Mouse (Mus musculus): Measurements from ENCODE around the gene Heyl. TPM values are rescaled to one million over a fixed set of nuclear protein-coding genes. Genes with fewer than 3 reads are reported as not detected.

The Heyl gene
- polyA plus RNA-seq, 1 experiment from 2014 or later: 2.4 TPM

DNA sequence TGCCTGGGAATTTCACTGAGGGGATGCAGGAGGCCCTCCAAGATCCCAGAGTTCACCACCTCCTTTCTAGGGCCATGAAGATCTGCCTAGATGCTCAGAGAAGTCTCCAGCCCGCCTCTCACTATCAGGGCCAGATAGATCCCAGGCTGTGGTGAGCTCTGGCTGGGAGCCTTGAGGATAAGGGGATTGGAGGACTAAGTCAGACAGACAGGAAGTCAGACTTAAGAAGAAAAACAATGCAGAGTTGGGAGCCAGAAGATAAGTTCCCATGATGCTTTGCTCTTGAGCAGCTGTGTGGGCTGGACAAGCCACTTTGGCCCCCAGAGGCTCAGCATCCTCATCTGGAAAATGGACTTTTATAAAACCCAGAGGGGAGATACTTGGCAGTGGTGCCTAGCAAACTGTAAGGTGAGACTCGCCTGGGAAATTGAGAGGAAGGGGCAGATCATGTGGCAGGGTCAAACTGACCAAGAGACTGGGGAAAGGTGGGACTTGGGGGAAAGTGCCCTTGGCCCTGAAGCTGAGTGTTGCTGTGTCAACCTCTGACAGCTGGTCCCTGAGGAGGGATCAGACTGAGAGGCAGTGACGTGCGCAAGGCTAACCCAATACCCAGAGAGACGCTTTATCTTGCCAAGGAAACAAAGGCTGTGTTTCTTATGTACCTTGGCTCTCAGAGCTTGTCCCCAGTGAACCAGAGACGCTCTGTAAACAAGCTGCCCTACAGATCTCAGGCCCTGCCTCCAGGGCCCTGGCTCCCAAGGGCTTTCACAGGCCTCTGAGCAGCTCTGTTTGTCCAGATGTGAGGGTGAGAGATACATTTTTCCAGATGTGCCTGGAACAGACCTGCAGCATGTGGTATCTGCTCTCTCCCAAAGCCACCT lies 4.3 kb downstream of the Heyl start:
- H3K4me3 ChIP-seq (ENCODE audit: low read depth, low read length): no peak overlapping the region
- H3K27me3 ChIP-seq (ENCODE audit: control insufficient read depth, insufficient read depth, low read length): peaks cover 17% of the 10 kb centered on the region
- H3K27ac ChIP-seq (replicated peaks; ENCODE audit: low read depth, low read length): no peak overlapping the region
- WGBS: 70% methylated on average over 6 of the region's 6 CpGs
- ATAC-seq (ENCODE audit: insufficient number of reproducible peaks, low FRiP score, low TSS enrichment, low read depth): no peak
- no peaks in the 10 kb centered on the region for H3K9me3 ChIP-seq (ENCODE audit: control insufficient read depth, low read length)
- no peak overlapping the region for H3K9ac ChIP-seq (ENCODE audit: low read length)
- DNase-seq (ENCODE audit: low spot score): no peak
- H3K36me3 ChIP-seq (ENCODE audit: control insufficient read depth, insufficient read depth, low read length): no peaks in the 10 kb centered on the region
- no peak overlapping the region for H3K4me2 ChIP-seq (ENCODE audit: low read depth, severe bottlenecking)
- peaks cover 29% of the 10 kb centered on the region for H3K4me1 ChIP-seq (ENCODE audit: control insufficient read depth, insufficient read depth, low read length)

DNA sequence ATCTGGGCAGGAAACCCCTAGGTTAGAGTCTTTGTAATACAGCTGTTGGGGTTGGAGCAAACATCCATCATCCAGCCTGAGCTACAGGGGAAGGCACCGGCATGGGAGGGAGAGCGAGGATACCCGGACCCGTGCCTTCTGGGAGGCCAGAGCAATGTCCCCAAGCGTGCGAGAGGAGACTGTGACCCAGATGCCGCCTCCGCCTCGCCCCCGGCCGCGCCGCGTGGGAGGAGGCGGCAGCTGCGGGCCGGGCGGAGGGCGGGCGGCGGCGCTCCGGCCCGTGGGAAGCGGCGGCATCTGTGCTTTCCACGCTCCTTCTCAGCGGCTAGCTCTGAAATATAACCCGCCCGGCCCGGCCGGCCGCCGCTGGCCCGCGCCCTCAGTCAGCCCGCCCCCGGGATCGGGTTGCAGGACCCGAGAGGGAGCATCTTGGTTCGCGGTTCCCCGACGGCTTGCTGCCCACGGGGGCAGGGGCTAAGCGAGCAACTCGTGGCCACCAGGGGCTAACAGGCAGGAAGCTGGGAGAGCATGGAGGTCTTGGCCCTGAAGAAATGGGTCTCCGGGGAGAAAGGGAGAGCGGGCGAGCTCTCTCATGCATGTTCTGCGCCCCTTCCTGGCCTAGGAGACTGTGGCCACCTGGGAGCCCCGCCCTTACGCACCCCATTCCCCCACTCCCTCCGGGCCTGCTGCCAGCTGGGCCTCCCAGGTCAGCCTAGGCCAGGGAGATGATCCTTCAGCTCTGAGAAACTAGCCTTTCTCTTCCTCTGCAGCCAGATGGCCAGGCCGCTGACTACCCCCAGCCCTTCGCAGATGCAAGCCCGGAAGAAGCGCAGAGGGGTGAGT lies 6.2 kb downstream of the Heyl start:
- DNase-seq (ENCODE audit: low spot score) (peak; percentile 83), ATAC-seq (ENCODE audit: insufficient number of reproducible peaks, low FRiP score, low TSS enrichment, low read depth) (peak; percentile 83; the same call in 1 of the 2 replicates)
- Histone ChIP-seq H3K4me2 (ENCODE audit: low read depth, severe bottlenecking) (peak overlapping the region; percentile 69), H3K9ac (ENCODE audit: low read length) (peak overlapping the region; percentile 58), H3K27ac (replicated peaks; ENCODE audit: low read depth, low read length) (peak overlapping the region; percentile 36; the same call in 1 of the 2 replicates), H3K4me3 (ENCODE audit: low read depth, low read length) (peak overlapping the region; percentile 20; the same call in 1 of the 2 replicates), H3K36me3 (ENCODE audit: control insufficient read depth, insufficient read depth, low read length) (no peaks in the 10 kb centered on the region), H3K9me3 (ENCODE audit: control insufficient read depth, low read length) (no peaks in the 10 kb centered on the region), H3K4me1 (ENCODE audit: control insufficient read depth, insufficient read depth, low read length) (peaks cover 23% of the 10 kb centered on the region), H3K27me3 (ENCODE audit: control insufficient read depth, insufficient read depth, low read length) (no peaks in the 10 kb centered on the region; the same call in 1 of the 2 replicates)
- WGBS: 3% methylated on average over 58 of the region's 58 CpGs

DNA sequence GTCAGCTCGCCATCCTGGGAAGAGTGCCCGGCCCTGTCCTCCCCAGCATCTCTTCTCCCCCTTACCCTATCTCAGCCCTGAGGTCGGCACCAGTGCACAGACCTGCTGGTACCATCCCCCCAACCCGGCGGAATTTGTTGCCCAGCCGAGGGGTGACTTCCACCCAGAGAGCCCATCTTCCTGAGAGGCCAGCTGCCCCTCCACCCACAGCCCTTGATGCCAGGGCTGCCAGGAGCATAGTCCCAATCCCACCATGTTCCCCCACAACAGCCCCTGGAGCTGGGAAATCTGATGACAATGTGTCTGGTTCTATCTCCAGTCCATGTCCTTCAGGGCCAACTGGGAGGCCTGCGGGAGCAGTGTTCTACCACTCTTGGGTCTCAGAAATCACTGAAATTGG lies 12.9 kb downstream of the Heyl start:
- H3K9me3 ChIP-seq (ENCODE audit: control insufficient read depth, low read length): no peaks in the 10 kb centered on the region
- H3K4me2 ChIP-seq (ENCODE audit: low read depth, severe bottlenecking): no peak overlapping the region
- H3K27ac ChIP-seq (replicated peaks; ENCODE audit: low read depth, low read length): no peak overlapping the region
- DNase-seq (ENCODE audit: low spot score): no peak
- H3K4me3 ChIP-seq (ENCODE audit: low read depth, low read length): no peak overlapping the region
- H3K9ac ChIP-seq (ENCODE audit: low read length): no peak overlapping the region
- no peak for ATAC-seq (ENCODE audit: insufficient number of reproducible peaks, low FRiP score, low TSS enrichment, low read depth)
- 83% methylated on average over 7 of the region's 7 CpGs for WGBS
- 0 out of 2 replicates have a peak, but pooled peaks cover 2% of the 10 kb centered on the region for H3K4me1 ChIP-seq (ENCODE audit: control insufficient read depth, insufficient read depth, low read length)
- H3K27me3 ChIP-seq (ENCODE audit: control insufficient read depth, insufficient read depth, low read length): no peaks in the 10 kb centered on the region
- no peaks in the 10 kb centered on the region for H3K36me3 ChIP-seq (ENCODE audit: control insufficient read depth, insufficient read depth, low read length)

DNA sequence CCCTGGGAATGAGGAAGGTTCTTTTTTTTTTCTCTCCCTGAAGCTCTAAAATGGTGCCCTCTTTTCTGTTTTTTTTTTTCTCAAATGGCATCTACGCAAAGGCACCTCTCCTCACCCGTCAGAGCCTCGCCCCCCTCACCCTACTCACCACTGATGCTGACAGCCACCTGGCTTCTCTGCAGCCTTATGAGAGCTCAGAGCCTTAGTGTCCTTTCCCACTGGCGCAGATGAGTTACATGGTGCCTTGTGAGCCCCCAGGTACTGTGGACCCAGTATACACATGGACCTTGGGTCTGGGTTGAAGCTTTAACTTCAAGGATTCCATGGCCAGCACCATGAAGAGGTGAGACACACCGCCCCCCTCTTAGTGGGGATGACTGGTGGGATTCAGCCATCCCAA lies 13.3 kb downstream of the Heyl start:
- Histone ChIP-seq H3K4me2 (ENCODE audit: low read depth, severe bottlenecking) (no peak overlapping the region), H3K9ac (ENCODE audit: low read length) (no peak overlapping the region), H3K4me3 (ENCODE audit: low read depth, low read length) (no peak overlapping the region), H3K36me3 (ENCODE audit: control insufficient read depth, insufficient read depth, low read length) (no peaks in the 10 kb centered on the region), H3K27ac (replicated peaks; ENCODE audit: low read depth, low read length) (no peak overlapping the region), H3K4me1 (ENCODE audit: control insufficient read depth, insufficient read depth, low read length) (0 out of 2 replicates have a peak, but pooled peaks cover 2% of the 10 kb centered on the region), H3K9me3 (ENCODE audit: control insufficient read depth, low read length) (no peaks in the 10 kb centered on the region), H3K27me3 (ENCODE audit: control insufficient read depth, insufficient read depth, low read length) (no peaks in the 10 kb centered on the region)
- DNase-seq (ENCODE audit: low spot score) (no peak), ATAC-seq (ENCODE audit: insufficient number of reproducible peaks, low FRiP score, low TSS enrichment, low read depth) (no peak)
- 92% methylated on average over 5 of the region's 5 CpGs for WGBS

DNA sequence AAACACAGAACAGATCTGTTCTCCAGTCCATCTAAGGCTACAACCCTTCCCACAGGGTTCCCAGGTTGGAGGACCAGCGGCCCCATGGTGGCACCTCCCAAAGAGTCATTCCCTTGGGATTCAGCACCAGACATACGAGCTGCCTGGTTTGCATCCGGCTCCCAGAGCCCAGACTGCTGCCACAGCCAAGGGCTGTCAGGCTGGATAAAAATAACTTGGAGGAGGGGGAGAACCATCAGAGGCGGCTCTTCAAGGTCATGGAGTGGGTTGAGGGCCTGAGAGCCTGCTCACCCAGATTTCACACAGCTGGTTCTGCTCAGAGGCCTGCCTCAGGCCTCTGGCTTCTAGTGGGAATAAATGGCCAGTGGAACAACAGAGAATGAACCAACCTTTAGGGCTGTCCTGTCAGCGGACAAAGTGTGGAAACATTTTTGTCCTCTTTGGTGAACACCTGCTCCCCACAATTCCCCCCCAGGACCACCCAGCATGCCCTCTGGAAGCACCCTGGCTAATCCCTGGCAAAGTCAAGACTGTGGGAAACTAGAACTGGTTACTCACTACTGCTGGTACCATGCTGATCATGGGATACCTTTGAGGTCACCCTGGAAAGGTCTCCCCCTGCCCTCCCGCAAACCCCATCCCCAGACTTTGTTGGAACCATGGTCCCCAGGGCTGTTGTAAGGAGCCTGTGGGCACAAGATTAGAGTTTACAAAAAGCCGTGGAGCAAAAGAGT lies 14.0 kb downstream of the Heyl start:
- Histone ChIP-seq H3K36me3 (ENCODE audit: control insufficient read depth, insufficient read depth, low read length) (no peaks in the 10 kb centered on the region), H3K4me2 (ENCODE audit: low read depth, severe bottlenecking) (no peak overlapping the region), H3K9ac (ENCODE audit: low read length) (no peak overlapping the region), H3K27ac (replicated peaks; ENCODE audit: low read depth, low read length) (no peak overlapping the region), H3K9me3 (ENCODE audit: control insufficient read depth, low read length) (no peaks in the 10 kb centered on the region), H3K4me1 (ENCODE audit: control insufficient read depth, insufficient read depth, low read length) (0 out of 2 replicates have a peak, but pooled peaks cover 2% of the 10 kb centered on the region), H3K27me3 (ENCODE audit: control insufficient read depth, insufficient read depth, low read length) (no peaks in the 10 kb centered on the region), H3K4me3 (ENCODE audit: low read depth, low read length) (no peak overlapping the region)
- ATAC-seq (ENCODE audit: insufficient number of reproducible peaks, low FRiP score, low TSS enrichment, low read depth) (no peak), DNase-seq (ENCODE audit: low spot score) (no peak)
- WGBS: 64% methylated on average over 7 of the region's 7 CpGs

DNA sequence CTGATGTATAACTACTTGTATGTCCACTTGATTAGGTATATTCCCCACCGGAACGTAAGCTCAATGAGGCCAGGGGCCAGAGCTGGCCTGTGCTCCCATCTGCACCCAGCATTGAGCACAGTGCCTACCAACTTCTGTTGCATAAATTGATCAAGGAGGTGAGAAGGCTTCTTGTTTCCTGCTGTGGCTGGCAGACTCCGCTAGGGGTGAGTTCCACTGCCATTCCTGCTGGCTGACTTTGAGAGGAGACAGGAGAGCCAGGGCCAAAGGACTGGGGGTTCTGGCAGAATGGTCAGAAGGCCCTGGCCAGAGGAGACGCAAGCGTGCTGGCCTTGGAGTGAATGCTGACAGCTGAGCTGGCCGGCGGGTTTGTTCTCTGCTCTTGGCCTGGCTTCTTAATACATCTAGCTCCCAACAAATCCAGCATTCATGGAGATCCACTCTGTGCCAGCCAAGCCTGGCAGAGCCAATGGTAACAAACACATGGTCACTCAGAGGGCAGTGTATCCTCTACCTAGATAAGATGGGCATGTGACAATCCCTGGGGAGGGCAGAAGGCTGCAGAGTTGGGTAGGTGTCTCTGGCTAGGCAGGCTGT lies 15.7 kb downstream of the Heyl start:
- Histone ChIP-seq H3K27me3 (ENCODE audit: control insufficient read depth, insufficient read depth, low read length) (no peaks in the 10 kb centered on the region), H3K4me3 (ENCODE audit: low read depth, low read length) (no peak overlapping the region), H3K9me3 (ENCODE audit: control insufficient read depth, low read length) (no peaks in the 10 kb centered on the region), H3K9ac (ENCODE audit: low read length) (no peak overlapping the region), H3K36me3 (ENCODE audit: control insufficient read depth, insufficient read depth, low read length) (no peaks in the 10 kb centered on the region), H3K4me1 (ENCODE audit: control insufficient read depth, insufficient read depth, low read length) (0 out of 2 replicates have a peak, but pooled peaks cover 1% of the 10 kb centered on the region), H3K4me2 (ENCODE audit: low read depth, severe bottlenecking) (no peak overlapping the region), H3K27ac (replicated peaks; ENCODE audit: low read depth, low read length) (no peak overlapping the region)
- DNase-seq (ENCODE audit: low spot score) (no peak), ATAC-seq (ENCODE audit: insufficient number of reproducible peaks, low FRiP score, low TSS enrichment, low read depth) (no peak)
- 84% methylated on average over 7 of the region's 7 CpGs for WGBS

DNA sequence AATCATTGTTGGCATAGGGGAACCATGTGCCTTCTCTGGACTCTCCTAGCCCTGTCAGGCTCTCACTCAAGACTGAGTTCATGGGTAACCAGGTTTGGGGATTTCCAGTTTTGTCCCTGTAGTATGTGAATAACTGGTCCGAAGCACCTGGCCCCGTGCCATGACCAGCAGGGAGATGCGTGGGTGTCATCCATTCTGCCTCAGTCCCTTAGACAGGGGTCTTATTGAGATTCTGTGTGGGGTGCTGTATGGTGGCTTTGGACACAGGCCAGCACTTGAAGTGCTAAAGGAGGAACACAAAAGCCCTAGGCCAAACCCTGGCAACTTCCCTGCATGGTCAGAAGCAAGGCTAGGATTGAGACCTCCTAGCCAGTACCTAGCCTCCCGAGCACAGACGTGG lies 18.9 kb downstream of the Heyl start:
- 87% methylated on average over 5 of the region's 5 CpGs for WGBS
- ATAC-seq (ENCODE audit: insufficient number of reproducible peaks, low FRiP score, low TSS enrichment, low read depth): no peak
- Histone ChIP-seq H3K27me3 (ENCODE audit: control insufficient read depth, insufficient read depth, low read length) (no peaks in the 10 kb centered on the region), H3K4me3 (ENCODE audit: low read depth, low read length) (no peak overlapping the region), H3K27ac (replicated peaks; ENCODE audit: low read depth, low read length) (no peak overlapping the region), H3K4me2 (ENCODE audit: low read depth, severe bottlenecking) (no peak overlapping the region), H3K36me3 (ENCODE audit: control insufficient read depth, insufficient read depth, low read length) (no peaks in the 10 kb centered on the region), H3K4me1 (ENCODE audit: control insufficient read depth, insufficient read depth, low read length) (no peaks in the 10 kb centered on the region), H3K9me3 (ENCODE audit: control insufficient read depth, low read length) (no peaks in the 10 kb centered on the region), H3K9ac (ENCODE audit: low read length) (no peak overlapping the region)
- no peak for DNase-seq (ENCODE audit: low spot score)
